Mouse (Mus musculus): ENCODE measurements around the gene Vps33b. TPM values are rescaled to one million over a fixed set of nuclear protein-coding genes. Genes with fewer than 3 reads are reported as not detected.

Vps33b gene
- polyA plus RNA-seq, 1 experiment: 6.6 TPM

- H3ac ChIP-seq (ENCODE audit: control insufficient read depth, insufficient read length, low read depth): peak within 1 kb of the TSS; percentile 92
- H3K79me3 ChIP-seq (ENCODE audit: low read depth): peaks cover 16% of the 10 kb centered on the region
- TF ChIP-seq CTCF (IDR thresholded peaks at IDR 0.05; ENCODE audit: control insufficient read depth, insufficient read depth, insufficient read length): no peak
- no peak for TF ChIP-seq MAX (IDR thresholded peaks at IDR 0.05)
- no peak for TF ChIP-seq MYOG (IDR thresholded peaks at IDR 0.05; ENCODE audit: control insufficient read depth, extremely low read depth, insufficient read length)
- no peak for TF ChIP-seq MYOD1 (IDR thresholded peaks at IDR 0.05; ENCODE audit: control insufficient read depth, insufficient read length, low read depth)
- no peak for TF ChIP-seq USF1 (IDR thresholded peaks at IDR 0.05; ENCODE audit: low read depth)
- TF ChIP-seq FOSL1 (IDR thresholded peaks at IDR 0.05; ENCODE audit: insufficient read depth, low read length, poor library complexity, severe bottlenecking): no peak
- TF ChIP-seq CEBPB (IDR thresholded peaks at IDR 0.05; ENCODE audit: low read depth): no peak
- H3K79me2 ChIP-seq (ENCODE audit: control insufficient read depth, insufficient read depth): peaks cover 34% of the 10 kb centered on the region
- H3K36me3 ChIP-seq (ENCODE audit: control insufficient read depth, insufficient read depth): peaks cover 18% of the 10 kb centered on the region
- H3K4me3 ChIP-seq (ENCODE audit: insufficient read depth, poor library complexity, severe bottlenecking): peak within 1 kb of the TSS; percentile 69
- H3K27me3 ChIP-seq (ENCODE audit: control insufficient read depth, insufficient read depth, insufficient read length): no peaks in the 10 kb centered on the region
These were observed 8.7 kb upstream of the Vps33b start, which contains the start of gene Ngrn for GRCm38 (mm10) chr7:80260625-80261371. Ngrn (plus strand) TSS chr7:80261215.

GRCm38 (mm10) chr7:80261372-80261990 is 8.0 kb upstream of the Vps33b start:
- Histone ChIP-seq H3K79me3 (ENCODE audit: low read depth) (peaks cover 16% of the 10 kb centered on the region), H3K36me3 (ENCODE audit: control insufficient read depth, insufficient read depth) (peaks cover 22% of the 10 kb centered on the region), H3K4me3 (ENCODE audit: insufficient read depth, poor library complexity, severe bottlenecking) (peak overlapping the region; percentile 69), H3K27me3 (ENCODE audit: control insufficient read depth, insufficient read depth, insufficient read length) (no peaks in the 10 kb centered on the region), H3K79me2 (ENCODE audit: control insufficient read depth, insufficient read depth) (peaks cover 34% of the 10 kb centered on the region), H3ac (ENCODE audit: control insufficient read depth, insufficient read length, low read depth) (peak overlapping the region; percentile 92)
- TF ChIP-seq MYOG (IDR thresholded peaks at IDR 0.05; ENCODE audit: control insufficient read depth, extremely low read depth, insufficient read length) (no peak), USF1 (IDR thresholded peaks at IDR 0.05; ENCODE audit: low read depth) (no peak), MYOD1 (IDR thresholded peaks at IDR 0.05; ENCODE audit: control insufficient read depth, insufficient read length, low read depth) (no peak), MAX (IDR thresholded peaks at IDR 0.05) (no peak), FOSL1 (IDR thresholded peaks at IDR 0.05; ENCODE audit: insufficient read depth, low read length, poor library complexity, severe bottlenecking) (no peak), CEBPB (IDR thresholded peaks at IDR 0.05; ENCODE audit: low read depth) (no peak), CTCF (IDR thresholded peaks at IDR 0.05; ENCODE audit: control insufficient read depth, insufficient read depth, insufficient read length) (no peak)

- Histone ChIP-seq H3K27me3 (ENCODE audit: control insufficient read depth, insufficient read depth, insufficient read length) (no peaks in the 10 kb centered on the region), H3K36me3 (ENCODE audit: control insufficient read depth, insufficient read depth) (peaks cover 27% of the 10 kb centered on the region), H3K79me2 (ENCODE audit: control insufficient read depth, insufficient read depth) (peaks cover 36% of the 10 kb centered on the region), H3K79me3 (ENCODE audit: low read depth) (peaks cover 16% of the 10 kb centered on the region), H3ac (ENCODE audit: control insufficient read depth, insufficient read length, low read depth) (no peak overlapping the region), H3K4me3 (ENCODE audit: insufficient read depth, poor library complexity, severe bottlenecking) (no peak overlapping the region)
- no peak for TF ChIP-seq FOSL1 (IDR thresholded peaks at IDR 0.05; ENCODE audit: insufficient read depth, low read length, poor library complexity, severe bottlenecking)
- no peak for TF ChIP-seq MYOD1 (IDR thresholded peaks at IDR 0.05; ENCODE audit: control insufficient read depth, insufficient read length, low read depth)
- TF ChIP-seq CEBPB (IDR thresholded peaks at IDR 0.05; ENCODE audit: low read depth): no peak
These were observed 4.8 kb upstream of the Vps33b start for GRCm38 (mm10) chr7:80264606-80265005.

DNA sequence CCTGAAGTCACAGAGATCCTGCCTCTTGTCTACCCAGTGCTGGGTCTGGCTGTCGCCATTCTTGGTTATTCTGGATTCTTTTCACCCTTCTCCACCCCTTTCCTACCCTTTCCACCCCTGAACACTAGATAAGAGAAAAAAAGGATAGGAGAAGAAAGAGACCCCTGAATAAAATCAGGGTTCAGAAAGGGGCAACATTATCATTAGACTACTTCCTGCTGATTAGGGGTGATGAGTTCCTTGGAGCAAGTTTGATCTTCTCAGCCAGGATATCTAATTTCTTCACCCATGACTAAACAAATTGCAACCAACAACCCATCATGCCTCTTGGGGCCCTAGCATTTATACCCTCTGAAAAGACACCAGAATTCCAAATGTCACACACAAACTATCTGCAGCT is 1.7 kb upstream of the Vps33b start:
- H3ac ChIP-seq (ENCODE audit: control insufficient read depth, insufficient read length, low read depth): no peak overlapping the region
- TF ChIP-seq FOSL1 (IDR thresholded peaks at IDR 0.05; ENCODE audit: insufficient read depth, low read length, poor library complexity, severe bottlenecking) (no peak), MYOD1 (IDR thresholded peaks at IDR 0.05; ENCODE audit: control insufficient read depth, insufficient read length, low read depth) (no peak), MAX (IDR thresholded peaks at IDR 0.05) (no peak), CTCF (IDR thresholded peaks at IDR 0.05; ENCODE audit: control insufficient read depth, insufficient read depth, insufficient read length) (no peak), USF1 (IDR thresholded peaks at IDR 0.05; ENCODE audit: low read depth) (no peak)
- H3K4me3 ChIP-seq (ENCODE audit: insufficient read depth, poor library complexity, severe bottlenecking): no peak overlapping the region
- peaks cover 32% of the 10 kb centered on the region for H3K79me2 ChIP-seq (ENCODE audit: control insufficient read depth, insufficient read depth)
- peaks cover 27% of the 10 kb centered on the region for H3K36me3 ChIP-seq (ENCODE audit: control insufficient read depth, insufficient read depth)
- H3K79me3 ChIP-seq (ENCODE audit: low read depth): peaks cover 12% of the 10 kb centered on the region
- H3K27me3 ChIP-seq (ENCODE audit: control insufficient read depth, insufficient read depth, insufficient read length): no peaks in the 10 kb centered on the region

GRCm38 (mm10) chr7:80269751-80270255 is 354 bp downstream of the Vps33b start:
- H3K27me3 ChIP-seq (ENCODE audit: control insufficient read depth, insufficient read depth, insufficient read length): no peaks in the 10 kb centered on the region
- peaks cover 22% of the 10 kb centered on the region for H3K36me3 ChIP-seq (ENCODE audit: control insufficient read depth, insufficient read depth)
- TF ChIP-seq CEBPB (IDR thresholded peaks at IDR 0.05; ENCODE audit: low read depth) (no peak), MYOD1 (IDR thresholded peaks at IDR 0.05; ENCODE audit: control insufficient read depth, insufficient read length, low read depth) (no peak), CTCF (IDR thresholded peaks at IDR 0.05; ENCODE audit: control insufficient read depth, insufficient read depth, insufficient read length) (no peak), MYOG (IDR thresholded peaks at IDR 0.05; ENCODE audit: control insufficient read depth, extremely low read depth, insufficient read length) (no peak), MAX (IDR thresholded peaks at IDR 0.05) (no peak), FOSL1 (IDR thresholded peaks at IDR 0.05; ENCODE audit: insufficient read depth, low read length, poor library complexity, severe bottlenecking) (no peak), USF1 (IDR thresholded peaks at IDR 0.05; ENCODE audit: low read depth) (no peak)
- peak overlapping the region; percentile 71 for H3K4me3 ChIP-seq (ENCODE audit: insufficient read depth, poor library complexity, severe bottlenecking)
- H3K79me3 ChIP-seq (ENCODE audit: low read depth): peaks cover 8% of the 10 kb centered on the region
- H3ac ChIP-seq (ENCODE audit: control insufficient read depth, insufficient read length, low read depth): peak overlapping the region; percentile 52
- H3K79me2 ChIP-seq (ENCODE audit: control insufficient read depth, insufficient read depth): peaks cover 15% of the 10 kb centered on the region
